Comparison of ENCODE assay signal across 15 mouse cellular contexts in genomic region chr1:80062121-80062520, GRCm38 (mm10).
"Had no signal": no experiment of that assay in that cellular context is flagged by ENCODE, and none has a peak within 500 bp of the region (broad histone marks: within the 10 kb centered on the region; RNA-seq: fewer than 3 reads in every experiment).

No protein-coding gene starts in this region.

- H3K36me3 ChIP-seq: limb, embryonic 15.5 days; liver, embryonic 12.5 days; midbrain, embryonic 10.5 days; neural tube, embryonic 13.5 days had no signal

- H3K27ac ChIP-seq: liver, embryonic 12.5 days; midbrain, embryonic 10.5 days; neural tube, embryonic 13.5 days had no signal

- H3K27me3 ChIP-seq: limb, embryonic 15.5 days; liver, embryonic 12.5 days; neural tube, embryonic 13.5 days had no signal

- H3K4me3 ChIP-seq: limb, embryonic 15.5 days; liver, embryonic 12.5 days; midbrain, embryonic 10.5 days; neural tube, embryonic 13.5 days had no signal

- H3K9ac ChIP-seq: limb, embryonic 15.5 days; liver, embryonic 12.5 days; lung, embryonic 14.5 days; neural tube, embryonic 13.5 days had no signal

- H3K4me1 ChIP-seq: liver, embryonic 12.5 days; midbrain, embryonic 10.5 days had no signal

- H3K4me2 ChIP-seq: limb, embryonic 15.5 days; liver, embryonic 12.5 days; lung, embryonic 14.5 days; neural tube, embryonic 13.5 days had no signal

- H3K9me3 ChIP-seq: limb, embryonic 15.5 days; liver, embryonic 12.5 days; midbrain, embryonic 10.5 days; neural tube, embryonic 13.5 days had no signal

- ATAC-seq: liver, embryonic 12.5 days had no signal

- DNase-seq: kidney, adult 8-10 months; kidney, postnatal 25 days; layer of hippocampus, postnatal 36 days; lung, embryonic 14.5 days; lung, postnatal 10 days; lung, postnatal 4 days; retina, postnatal 1 day; right cerebral cortex, postnatal 4 days; spleen, adult 18-20 months; thymus, adult 18-20 months; thymus, postnatal 25 days had no signal
